11 mouse cellular contexts compared by ENCODE assay signal in the genomic region with DNA sequence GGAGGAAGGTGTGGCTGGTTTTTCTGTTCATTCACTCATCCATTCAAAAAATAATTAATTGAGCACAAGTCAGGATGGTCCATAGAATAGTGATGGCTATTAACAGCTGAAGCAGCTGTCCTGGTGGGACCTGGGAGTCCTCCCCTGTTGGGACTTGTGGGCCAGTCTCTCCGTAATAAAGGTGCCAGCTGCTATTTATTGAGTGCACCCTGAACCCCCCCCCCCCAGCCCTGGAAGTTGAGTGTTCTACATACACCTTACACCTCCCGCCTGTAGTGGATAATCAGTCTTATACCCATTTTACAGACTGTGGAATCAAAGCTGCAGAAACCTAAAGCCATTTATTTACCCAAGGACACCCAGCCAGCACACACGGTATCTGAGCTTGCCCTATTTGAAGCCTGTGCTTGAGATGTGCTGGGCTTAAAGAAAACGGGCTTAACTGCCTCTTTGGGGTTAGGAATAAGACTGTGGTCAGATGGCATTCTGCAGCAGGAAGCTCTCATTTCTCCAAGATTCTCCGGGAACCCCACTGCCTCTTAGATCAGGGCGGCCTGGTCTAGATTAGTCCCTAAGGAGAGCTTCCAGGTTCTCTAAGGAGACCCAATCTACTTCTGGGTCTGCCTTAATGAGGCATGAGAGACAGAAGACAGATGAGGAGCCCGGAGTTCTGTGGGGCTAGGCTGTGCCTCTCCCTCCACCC. TPM values are rescaled to one million over a fixed set of nuclear protein-coding genes. Genes with fewer than 3 reads are reported as not detected.
A peak's percentile ranks its signal among the peaks of the same experiment; 100 is the strongest.
DNase-seq lines count a peak whose midpoint lies in the region; ATAC-seq and TF ChIP-seq lines count a peak whose summit lies in the region.
"Had no signal": no experiment of that assay in that cellular context is flagged by ENCODE, and none has a peak within 500 bp of the region (broad histone marks: within the 10 kb centered on the region; RNA-seq: fewer than 3 reads in every experiment).

No protein-coding gene starts in this region.

- no peak for TF ChIP-seq POLR2A in ES-Bruce4 (IDR thresholded peaks at IDR 0.05; ENCODE audit: insufficient read depth, low read length)

- H3K4me1 ChIP-seq in E14TG2a.4 (replicated peaks; ENCODE audit: low read depth, low read length) (peaks cover 90% of the 10 kb centered on the region), ES-Bruce4 (ENCODE audit: control insufficient read depth, insufficient read depth, low read length) (peaks cover 26% of the 10 kb centered on the region)
- H3K4me1 ChIP-seq in hindbrain, embryonic 11.5 days (replicated peaks; ENCODE audit: control insufficient read depth, insufficient read depth, low read length), result peaks cover 63% of the 10 kb centered on the region
- peaks cover 78% of the 10 kb centered on the region for H3K4me1 ChIP-seq in midbrain, embryonic 15.5 days

- no peak overlapping the region for H3K27ac ChIP-seq in ES-Bruce4 (ENCODE audit: insufficient read depth, low read length)
- peak overlapping the region; percentile 100 for H3K27ac ChIP-seq in hindbrain, embryonic 11.5 days (ENCODE audit: low read depth, low read length)
- H3K27ac ChIP-seq in midbrain, embryonic 15.5 days, result peak overlapping the region; percentile 99

- peaks cover 19% of the 10 kb centered on the region for H3K27me3 ChIP-seq in E14TG2a.4 (ENCODE audit: insufficient read depth, low read length)
- H3K27me3 ChIP-seq in ES-Bruce4 (ENCODE audit: control insufficient read depth, insufficient read depth, low read length, poor library complexity, severe bottlenecking), result no peaks in the 10 kb centered on the region
- H3K27me3 ChIP-seq in hindbrain, embryonic 11.5 days (ENCODE audit: control insufficient read depth, insufficient read depth, low read length), result no peaks in the 10 kb centered on the region
- no peaks in the 10 kb centered on the region for H3K27me3 ChIP-seq in midbrain, embryonic 15.5 days (replicated peaks)

- H3K4me2 ChIP-seq in hindbrain, embryonic 11.5 days (replicated peaks; ENCODE audit: low read depth, low read length), result peak overlapping the region; percentile 74
- H3K4me2 ChIP-seq in midbrain, embryonic 15.5 days, result peak overlapping the region; percentile 91

- TF ChIP-seq CTCF in E14TG2a.4 (conservative IDR thresholded peaks at IDR 0.05; ENCODE audit: low read length) (no peak), ES-Bruce4 (IDR thresholded peaks at IDR 0.05; ENCODE audit: low read depth, low read length) (no peak)

- H3K4me3 ChIP-seq in E14TG2a.4 (replicated peaks; ENCODE audit: low read length), result peak overlapping the region; percentile 69
- H3K4me3 ChIP-seq in ES-Bruce4 (ENCODE audit: low read depth, low read length), result no peak overlapping the region
- H3K4me3 ChIP-seq in hindbrain, embryonic 11.5 days (ENCODE audit: low read depth, low read length), result peak overlapping the region; percentile 27
- peak overlapping the region; percentile 31 for H3K4me3 ChIP-seq in midbrain, embryonic 15.5 days
- H3K4me3 ChIP-seq: megakaryocyte, embryonic 14.5 days had no signal

- 28% methylated on average over 7 of the region's 7 CpGs for whole genome bisulfite sequencing in hindbrain, embryonic 11.5 days
- 11% methylated on average over 7 of the region's 7 CpGs for WGBS in midbrain, embryonic 15.5 days

- peak overlapping the region; percentile 58; the same call in 1 of the 2 replicates for H3K9ac ChIP-seq in ES-Bruce4 (ENCODE audit: low read depth, poor library complexity, severe bottlenecking)
- H3K9ac ChIP-seq in hindbrain, embryonic 11.5 days (ENCODE audit: low read depth, low read length), result peak overlapping the region; percentile 99
- H3K9ac ChIP-seq in midbrain, embryonic 15.5 days, result no peak overlapping the region; the same call in 1 of the 2 replicates

- no peaks in the 10 kb centered on the region for H3K9me3 ChIP-seq in E14TG2a.4 (ENCODE audit: low read length)
- no peaks in the 10 kb centered on the region for H3K9me3 ChIP-seq in ES-Bruce4 (replicated peaks; ENCODE audit: control insufficient read depth, insufficient read depth, low read length, poor library complexity, severe bottlenecking)
- no peaks in the 10 kb centered on the region for H3K9me3 ChIP-seq in hindbrain, embryonic 11.5 days (ENCODE audit: control insufficient read depth, low read length)
- H3K9me3 ChIP-seq in midbrain, embryonic 15.5 days, result no peaks in the 10 kb centered on the region
- H3K9me3 ChIP-seq: megakaryocyte, embryonic 14.5 days had no signal

- DNase-seq in hindbrain, embryonic 11.5 days (ENCODE audit: low spot score), result no peak
- no peak for DNase-seq in adrenal gland, postnatal 36 days
- no peak for DNase-seq in kidney, adult 8-10 months
- DNase-seq: heart, postnatal 10 days; thymus, postnatal 36 days had no signal

- ATAC-seq in hindbrain, embryonic 11.5 days (ENCODE audit: low FRiP score), result peak; percentile 3; the same call in 1 of the 2 replicates
- no peak for ATAC-seq in midbrain, embryonic 15.5 days (replicated peaks)
- no peak for ATAC-seq in monocyte, adult 5-6 weeks (replicated peaks; ENCODE audit: insufficient number of reproducible peaks, low FRiP score, low TSS enrichment, poor library complexity, severe bottlenecking)

- H3K36me3 ChIP-seq in E14TG2a.4 (ENCODE audit: insufficient read depth, low read length), result peaks cover 35% of the 10 kb centered on the region; the same call in 1 of the 2 replicates
- no peaks in the 10 kb centered on the region for H3K36me3 ChIP-seq in ES-Bruce4 (ENCODE audit: control insufficient read depth, insufficient read depth, low read length, poor library complexity, severe bottlenecking)
- peaks cover 10% of the 10 kb centered on the region for H3K36me3 ChIP-seq in hindbrain, embryonic 11.5 days (ENCODE audit: control insufficient read depth, insufficient read depth, low read length)
- H3K36me3 ChIP-seq in midbrain, embryonic 15.5 days (replicated peaks), result peaks cover 5% of the 10 kb centered on the region; the same call in 1 of the 2 replicates

- no peak for TF ChIP-seq EP300 in ES-Bruce4 (IDR thresholded peaks at IDR 0.05; ENCODE audit: insufficient read depth, low read depth, low read length)

RNA-seq across cellular contexts. Expression of a gene that starts 8.0 kb away (rescaled TPM):
- 48.7 and 49.2 TPM in 2 replicates for polyA plus RNA-seq in ES-Bruce4 (2011; ENCODE audit: insufficient read depth, insufficient read length, low read depth, missing spikeins)
- polyA plus RNA-seq in hindbrain, embryonic 11.5 days (2014; fragmentation: Nextera tagmentation; extraction: Ambion mirVana), result 136 and 141 TPM in 2 replicates
- 65.9 and 66.3 TPM in 2 replicates for polyA plus RNA-seq in midbrain, embryonic 15.5 days (2015; fragmentation: Nextera tagmentation; extraction: Ambion mirVana)
- 10 to 100 TPM; 15.7 to 18.5 TPM for total RNA-seq in adrenal gland, postnatal 36 days (2021)
- total RNA-seq in monocyte, adult 5-6 weeks (2017), result not detected in 3 replicates

RNA-seq across cellular contexts. Expression of a gene that starts 28.7 kb away (rescaled TPM):
- 55.4 and 63.2 TPM in 2 replicates for polyA plus RNA-seq in ES-Bruce4 (2011; ENCODE audit: insufficient read depth, insufficient read length, low read depth, missing spikeins)
- 0.56 and 1.1 TPM in 2 replicates for polyA plus RNA-seq in hindbrain, embryonic 11.5 days (2014; fragmentation: Nextera tagmentation; extraction: Ambion mirVana)
- not detected in 2 replicates for polyA plus RNA-seq in midbrain, embryonic 15.5 days (2015; fragmentation: Nextera tagmentation; extraction: Ambion mirVana)
- not detected for total RNA-seq in adrenal gland, postnatal 36 days (2021)
- total RNA-seq in monocyte, adult 5-6 weeks (2017), result not detected in 3 replicates
- total RNA-seq: heart, postnatal 10 days; layer of hippocampus, postnatal 25 days had no signal

RNA-seq across cellular contexts. Expression of a gene that starts 47.1 kb away (rescaled TPM):
- 22.2 and 28.3 TPM in 2 replicates for polyA plus RNA-seq in ES-Bruce4 (2011; ENCODE audit: insufficient read depth, insufficient read length, low read depth, missing spikeins)
- polyA plus RNA-seq in hindbrain, embryonic 11.5 days (2014; fragmentation: Nextera tagmentation; extraction: Ambion mirVana), result 21.3 and 23.1 TPM in 2 replicates
- 31.6 and 32.6 TPM in 2 replicates for polyA plus RNA-seq in midbrain, embryonic 15.5 days (2015; fragmentation: Nextera tagmentation; extraction: Ambion mirVana)
- total RNA-seq in adrenal gland, postnatal 36 days (2021), result 10 to 100 TPM; 20.8 to 22.6 TPM
- total RNA-seq in monocyte, adult 5-6 weeks (2017), result 5.2 to 10.7 TPM (median 7.8 TPM) in 3 replicates

Comparison
In these comparisons a context has a peak if more than half of its experiments do, and no peak if none do; other contexts are left out.
1. RNA of a gene that starts 28.7 kb away (polyA plus RNA-seq): 55.4 to 63.2 TPM in ES-Bruce4; 0.56 to 1.1 TPM in hindbrain, embryonic 11.5 days and not detected in midbrain, embryonic 15.5 days; every median in the first group is over 10 times any median in the second.